Mouse (Mus musculus): ENCODE data around the gene Fut7.

- TF ChIP-seq CTCF (IDR thresholded peaks at IDR 0.05; ENCODE audit: insufficient read depth, low read depth, low read length), result no peak
- no peak for TF ChIP-seq POLR2A (IDR thresholded peaks at IDR 0.05; ENCODE audit: insufficient read depth, low read depth, low read length)
Measured at GRCm38 (mm10) chr2:25472550-25472949, 49.5 kb downstream of the Fut7 start.

Measured in olfactory bulb, adult 2 months (tissue).